Mouse (Mus musculus) cortical plate, adult 2 months (tissue): ENCODE measurements at regions not wholly inside any gene's neighbourhood (a gene's known extent, or its start where the extent isn't known, plus 50 kb on each side); places are given as distances from the start of the nearest gene placed in this dataset.

ENCODE experiments used
- H3K27ac ChIP-seq: fragments of 200-500 bp; 2 replicates; pipeline ENCODE4 v1.5.1; 2012; ENCODE audit warnings: low read length, control low read depth, inconsistent platforms; ENCODE audit not compliant: insufficient read depth
- H3K4me1 ChIP-seq: fragments of 200-500 bp; 2 replicates; pipeline ENCODE4 v1.6.1; 2011; ENCODE audit warnings: low read length; ENCODE audit not compliant: control insufficient read depth, insufficient read depth
- H3K4me3 ChIP-seq: fragments of 200-500 bp; 2 replicates; pipeline ENCODE4 v1.5.1; 2011; ENCODE audit warnings: mild to moderate bottlenecking, low read length, control low read depth; ENCODE audit not compliant: insufficient read depth
- CTCF ChIP-seq: fragments of 200-500 bp; IDR thresholded peaks from 2 replicates; pipeline ENCODE4 v1.5.1; 2011; ENCODE audit warnings: mild to moderate bottlenecking, control low read depth, low read length; ENCODE audit not compliant: insufficient read depth; ENCODE audit errors: extremely low read depth
- POLR2A ChIP-seq: fragments of 200-500 bp; IDR thresholded peaks from 2 replicates; pipeline ENCODE4 v1.6.1; 2011; ENCODE audit warnings: mild to moderate bottlenecking, low read length, control low read depth; ENCODE audit not compliant: insufficient read depth; ENCODE audit errors: extremely low read depth

DNA sequence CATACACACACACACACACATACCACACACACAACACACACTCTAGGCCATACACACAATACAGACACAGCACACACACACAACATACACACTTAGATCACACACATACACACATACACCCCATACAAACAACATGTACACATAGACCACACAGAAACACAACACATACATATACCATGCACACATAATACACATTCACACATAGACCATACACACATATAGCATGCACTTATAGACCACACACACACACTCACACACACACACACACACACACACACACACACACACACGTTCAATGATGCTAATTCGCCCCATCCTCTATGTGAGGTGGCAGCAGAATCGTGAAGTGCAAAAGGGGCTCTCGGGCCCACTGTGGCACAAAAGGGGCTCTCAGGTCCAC is 359.1 kb downstream of the Sec23a start:
- no peak for TF ChIP-seq CTCF
- TF ChIP-seq POLR2A: no peak
- H3K4me1 ChIP-seq: peaks cover 3% of the 10 kb centered on the region; the same call in 1 of the 2 replicates
- H3K4me3 ChIP-seq: no peak overlapping the region
- no peak overlapping the region for H3K27ac ChIP-seq

DNA sequence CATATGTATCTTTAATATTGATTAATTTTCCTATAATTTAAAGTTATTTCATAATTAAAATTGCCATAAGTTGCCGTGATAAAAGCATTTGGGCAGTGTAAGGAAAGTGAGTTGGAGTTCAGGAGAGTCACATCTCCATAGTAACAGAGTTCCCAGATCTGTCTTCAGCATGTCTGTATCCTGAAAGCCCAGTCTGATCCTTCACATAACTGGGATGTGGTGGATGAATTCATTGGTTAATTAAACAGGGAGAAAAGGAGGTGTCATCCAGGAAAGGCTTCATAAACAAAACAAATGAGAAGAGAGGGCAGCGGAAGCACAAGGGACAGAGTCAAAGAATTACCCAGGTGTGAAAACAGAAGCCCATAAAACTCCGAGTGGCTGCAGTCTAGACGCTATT is 363.5 kb downstream of the Sec23a start:
- Histone ChIP-seq H3K27ac (no peak overlapping the region), H3K4me1 (peaks cover 1% of the 10 kb centered on the region; the same call in 1 of the 2 replicates), H3K4me3 (no peak overlapping the region)
- TF ChIP-seq POLR2A: no peak
- no peak for TF ChIP-seq CTCF

DNA sequence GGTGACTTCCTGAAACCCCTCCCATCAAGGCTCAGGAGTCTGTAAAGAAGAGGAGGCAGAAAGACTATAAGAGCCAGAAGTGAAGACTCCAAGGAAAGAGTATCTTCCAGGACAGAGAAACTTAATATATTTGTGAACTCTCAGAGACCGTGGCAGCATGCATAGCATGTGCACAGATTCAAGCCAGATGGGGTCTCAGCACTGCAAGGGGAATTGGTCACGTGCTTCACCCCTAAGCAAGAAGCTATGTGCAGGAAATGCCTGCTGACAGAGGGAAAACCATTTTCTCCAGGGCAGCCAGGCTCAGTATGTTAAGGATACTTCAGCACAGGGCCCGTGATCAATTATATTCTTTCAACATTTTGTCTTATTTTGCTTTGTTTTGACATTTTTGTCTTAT is 368.0 kb downstream of the Sec23a start:
- Histone ChIP-seq H3K4me1 (no peaks in the 10 kb centered on the region), H3K27ac (no peak overlapping the region), H3K4me3 (no peak overlapping the region)
- no peak for TF ChIP-seq POLR2A
- no peak for TF ChIP-seq CTCF

DNA sequence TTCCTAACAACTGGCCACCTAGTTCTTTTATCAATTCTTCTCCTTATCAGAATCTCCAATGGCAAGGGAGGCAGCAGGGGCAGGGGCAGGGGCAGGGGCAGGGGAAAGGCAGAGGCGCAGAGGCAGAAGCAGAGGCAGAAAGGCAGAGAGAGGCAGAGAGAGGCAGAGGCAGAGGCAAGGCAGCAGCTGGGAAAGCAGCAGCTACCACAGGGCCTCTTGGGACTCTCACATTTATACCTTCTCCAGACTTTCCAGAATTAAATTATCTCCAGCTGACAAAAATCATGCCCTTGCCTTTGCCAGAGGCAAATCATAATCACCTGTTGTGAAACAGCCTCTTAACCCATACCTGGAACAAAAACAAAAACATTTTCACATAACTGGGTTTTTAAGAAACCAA is 370.4 kb upstream of the Clec14a start:
- Histone ChIP-seq H3K4me1 (no peaks in the 10 kb centered on the region), H3K4me3 (no peak overlapping the region), H3K27ac (no peak overlapping the region)
- TF ChIP-seq POLR2A (no peak), CTCF (no peak)

DNA sequence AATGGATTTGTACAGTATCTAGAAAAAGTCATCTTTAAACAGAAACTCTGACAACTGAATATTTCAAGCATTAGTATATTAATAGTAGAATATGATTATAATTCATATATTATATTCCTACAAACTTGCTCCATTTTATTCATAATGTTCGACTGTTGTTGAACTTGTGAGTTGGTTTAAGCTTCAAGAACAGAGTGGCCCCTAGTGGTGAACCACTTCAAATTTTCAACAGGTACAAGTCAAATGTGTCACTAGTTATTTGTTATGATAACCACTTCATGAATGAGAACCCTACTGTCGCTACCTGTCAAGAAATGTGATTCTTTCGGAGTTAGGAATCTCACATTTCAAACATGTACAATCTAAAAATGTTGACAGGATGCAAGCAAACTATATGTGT is 369.2 kb upstream of the Clec14a start:
- H3K4me3 ChIP-seq: no peak overlapping the region
- no peak overlapping the region for H3K27ac ChIP-seq
- H3K4me1 ChIP-seq: no peaks in the 10 kb centered on the region
- TF ChIP-seq CTCF: no peak
- TF ChIP-seq POLR2A: no peak

DNA sequence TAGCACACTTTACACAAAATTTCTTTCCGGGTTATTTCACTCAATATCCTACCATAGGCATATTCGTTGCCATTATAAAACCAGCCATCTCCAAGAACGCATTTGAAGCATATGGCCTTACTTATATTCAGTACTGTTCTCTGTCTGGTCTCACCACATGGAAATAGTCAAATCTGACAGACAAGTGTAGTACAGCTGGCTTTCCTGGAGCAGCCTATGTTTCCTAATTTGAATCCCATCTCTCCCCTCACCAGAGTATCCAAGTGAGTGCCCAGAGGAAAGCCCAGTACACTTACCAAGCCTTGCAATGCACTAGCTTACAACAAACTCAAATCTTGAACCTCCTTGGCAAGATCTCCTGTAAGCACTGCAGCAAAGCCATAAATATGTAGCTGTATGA is 363.4 kb upstream of the Clec14a start:
- no peak for TF ChIP-seq CTCF
- TF ChIP-seq POLR2A: no peak
- no peaks in the 10 kb centered on the region for H3K4me1 ChIP-seq
- H3K4me3 ChIP-seq: no peak overlapping the region
- no peak overlapping the region for H3K27ac ChIP-seq

DNA sequence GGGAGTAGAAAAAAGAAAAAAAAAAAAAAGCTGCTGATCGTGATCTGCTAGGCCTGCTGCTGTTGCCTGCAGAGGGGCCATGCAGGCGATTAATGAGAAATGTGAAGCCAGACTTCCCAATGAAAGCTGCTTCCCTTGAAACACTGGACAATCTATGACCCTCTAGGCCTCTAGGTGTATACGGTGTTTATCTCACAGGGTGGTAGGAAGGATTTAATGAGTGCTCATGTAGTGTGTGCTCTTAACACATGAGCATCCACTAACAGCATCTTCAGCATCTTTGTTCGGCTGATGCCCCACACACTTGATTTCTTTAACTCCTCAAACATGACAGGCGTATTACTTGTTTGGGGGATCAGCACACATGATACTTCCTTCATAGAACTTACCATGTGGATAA is 359.7 kb upstream of the Clec14a start:
- no peak for TF ChIP-seq CTCF
- no peak for TF ChIP-seq POLR2A
- H3K4me1 ChIP-seq: no peaks in the 10 kb centered on the region
- no peak overlapping the region for H3K27ac ChIP-seq
- no peak overlapping the region for H3K4me3 ChIP-seq

DNA sequence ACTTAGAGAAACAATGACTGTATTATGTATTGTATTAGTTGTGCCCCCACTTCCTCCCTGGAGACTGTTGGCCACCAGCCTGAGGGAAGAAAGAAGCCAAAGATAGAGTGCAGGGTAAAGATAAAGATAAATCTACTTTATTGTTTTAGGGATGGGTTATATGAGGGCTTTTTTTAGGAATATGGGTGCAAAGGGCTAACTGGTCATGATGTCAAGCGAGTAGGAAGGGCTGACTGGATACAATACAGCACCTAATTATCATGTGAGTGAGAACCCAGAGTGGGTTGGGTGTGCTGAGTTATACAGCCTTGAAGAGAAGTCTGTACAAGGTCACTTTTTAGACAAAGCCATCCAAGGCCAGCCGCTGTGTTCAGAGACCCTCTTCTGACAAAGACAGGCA is 356.1 kb upstream of the Clec14a start:
- H3K4me3 ChIP-seq: no peak overlapping the region
- no peak overlapping the region for H3K27ac ChIP-seq
- no peaks in the 10 kb centered on the region for H3K4me1 ChIP-seq
- TF ChIP-seq CTCF (no peak), POLR2A (no peak)

DNA sequence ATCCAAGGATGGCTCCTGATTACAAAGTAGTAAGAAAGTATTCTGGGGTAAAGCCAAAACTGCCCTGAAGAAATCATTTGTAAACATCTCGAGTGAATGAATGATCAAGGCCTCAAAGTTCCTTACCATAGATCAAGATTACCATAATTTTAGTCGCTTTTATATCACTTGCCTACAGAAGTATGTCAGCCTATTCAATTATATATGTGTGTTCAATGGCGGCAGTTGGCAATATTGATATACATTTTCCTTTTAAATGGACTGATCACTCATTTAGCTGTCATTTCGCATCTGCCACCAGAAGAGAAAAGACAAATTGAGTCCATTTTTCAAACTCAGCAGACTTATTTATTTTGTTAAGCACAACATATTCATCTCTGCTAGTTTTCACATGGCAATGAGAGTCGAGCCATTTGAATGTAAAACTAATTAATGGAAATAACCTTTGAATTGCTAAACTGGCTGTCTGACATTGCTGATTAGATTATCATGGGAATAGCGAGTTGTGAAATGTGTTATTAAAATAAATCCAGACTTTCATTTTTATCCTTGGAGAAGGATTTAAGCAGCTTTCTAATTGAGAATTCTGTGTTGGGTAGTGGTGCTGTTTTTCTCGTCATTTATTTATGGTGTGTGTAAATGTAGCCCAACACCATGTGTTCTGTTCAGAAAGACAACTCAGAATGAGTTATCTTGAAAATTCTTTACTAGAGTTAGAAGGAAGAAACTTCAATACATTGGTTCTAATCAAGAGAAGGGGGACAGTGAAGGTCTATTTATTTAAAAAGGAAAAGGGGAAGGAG is 350.6 kb upstream of the Clec14a start:
- Histone ChIP-seq H3K27ac (no peak overlapping the region), H3K4me3 (no peak overlapping the region), H3K4me1 (no peaks in the 10 kb centered on the region)
- TF ChIP-seq CTCF (no peak), POLR2A (no peak)

DNA sequence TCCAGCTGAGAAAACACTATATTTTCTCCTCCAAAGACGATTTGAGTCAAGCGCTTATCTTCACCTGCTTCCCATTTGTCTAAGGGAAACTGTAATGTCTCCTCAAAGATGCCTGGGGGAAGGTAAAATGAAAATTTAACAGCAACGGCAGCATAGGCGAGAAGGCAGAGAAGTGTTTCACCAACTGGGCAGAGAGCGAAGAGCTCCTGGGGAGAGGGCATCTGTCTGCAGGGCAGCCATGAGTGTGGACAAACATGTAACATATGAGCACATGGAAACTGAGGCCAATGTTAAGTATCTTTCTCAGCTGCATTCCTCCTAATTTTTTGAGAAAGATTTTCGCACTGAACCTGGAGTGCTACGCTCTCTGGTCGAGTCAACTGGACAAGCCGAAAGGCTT is 325.7 kb upstream of the Clec14a start:
- H3K4me3 ChIP-seq: no peak overlapping the region
- TF ChIP-seq POLR2A (no peak), CTCF (no peak)
- H3K27ac ChIP-seq: no peak overlapping the region
- no peaks in the 10 kb centered on the region for H3K4me1 ChIP-seq

DNA sequence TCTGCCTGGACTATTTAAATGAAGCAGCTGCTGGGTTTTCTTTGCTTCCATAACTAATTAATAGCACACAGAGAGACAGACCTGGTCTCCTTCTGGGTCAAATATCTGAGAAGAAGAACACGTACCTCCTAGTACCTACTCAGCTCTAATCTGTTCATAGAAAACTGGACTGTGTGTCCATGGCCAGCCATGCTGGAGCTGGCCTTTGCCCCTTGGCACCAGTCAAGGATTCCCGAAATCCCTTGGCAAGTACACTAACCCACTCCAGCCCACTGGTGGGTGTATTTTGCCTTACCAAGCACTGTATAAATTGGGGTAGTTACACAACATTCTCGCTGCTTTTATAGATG is 322.4 kb upstream of the Clec14a start:
- H3K27ac ChIP-seq: no peak overlapping the region

More for the DNA sequence above, 322.4 kb upstream of the Clec14a start:
- TF ChIP-seq CTCF: no peak
- TF ChIP-seq POLR2A: no peak
- no peaks in the 10 kb centered on the region for H3K4me1 ChIP-seq
- no peak overlapping the region for H3K4me3 ChIP-seq
